Mouse (Mus musculus): Measurements from ENCODE around the gene Smdt1. TPM values are rescaled to one million over a fixed set of nuclear protein-coding genes. Genes with fewer than 3 reads are reported as not detected.

Gene Smdt1
- total and polyA plus RNA-seq, 2 experiments from 2014 or later: 431 to 440 TPM

- Histone ChIP-seq H3K9ac (replicated peaks; ENCODE audit: low read depth, low read length) (no peak overlapping the region), H3K4me1 (ENCODE audit: control insufficient read depth, insufficient read depth) (peaks cover 18% of the 10 kb centered on the region), H3K4me3 (ENCODE audit: low read depth, low read length) (no peak overlapping the region), H3K36me3 (replicated peaks; ENCODE audit: control insufficient read depth, insufficient read depth, low read length) (peaks cover 35% of the 10 kb centered on the region), H3K27ac (ENCODE audit: low read depth) (no peak overlapping the region), H3K9me3 (replicated peaks; ENCODE audit: control insufficient read depth, low read length) (no peaks in the 10 kb centered on the region), H3K4me2 (ENCODE audit: low read depth, low read length) (no peak overlapping the region), H3K27me3 (ENCODE audit: control insufficient read depth, insufficient read depth, low read length) (no peaks in the 10 kb centered on the region)
- no peak for TF ChIP-seq CTCF (IDR thresholded peaks at IDR 0.05; ENCODE audit: low read depth)
- TF ChIP-seq EP300 (IDR thresholded peaks at IDR 0.05; ENCODE audit: low read depth): no peak
- DNase-seq (ENCODE audit: low spot score): no peak
- no peak for ATAC-seq (ENCODE audit: insufficient read depth, low read depth)
- 84% methylated on average over 8 of the region's 8 CpGs for WGBS
Observed at GRCm38 (mm10) chr15:82348258-82348998, 9.7 kb downstream of the Smdt1 start.

- DNase-seq (ENCODE audit: low spot score) (no peak), ATAC-seq (ENCODE audit: insufficient read depth, low read depth) (no peak)
- H3K36me3 ChIP-seq (replicated peaks; ENCODE audit: control insufficient read depth, insufficient read depth, low read length): peaks cover 35% of the 10 kb centered on the region
- no peak overlapping the region for H3K4me2 ChIP-seq (ENCODE audit: low read depth, low read length)
- TF ChIP-seq CTCF (IDR thresholded peaks at IDR 0.05; ENCODE audit: low read depth) (no peak), EP300 (IDR thresholded peaks at IDR 0.05; ENCODE audit: low read depth) (no peak)
- H3K9me3 ChIP-seq (replicated peaks; ENCODE audit: control insufficient read depth, low read length): no peaks in the 10 kb centered on the region
- no peak overlapping the region for H3K4me3 ChIP-seq (ENCODE audit: low read depth, low read length)
- no peak overlapping the region for H3K9ac ChIP-seq (replicated peaks; ENCODE audit: low read depth, low read length)
- 93% methylated on average over 2 of the region's 2 CpGs for WGBS
- H3K27ac ChIP-seq (ENCODE audit: low read depth): no peak overlapping the region
- no peaks in the 10 kb centered on the region for H3K27me3 ChIP-seq (ENCODE audit: control insufficient read depth, insufficient read depth, low read length)
- H3K4me1 ChIP-seq (ENCODE audit: control insufficient read depth, insufficient read depth): peaks cover 18% of the 10 kb centered on the region
Observed at GRCm38 (mm10) chr15:82348999-82349341, 10.2 kb downstream of the Smdt1 start.

- no peak overlapping the region for H3K4me2 ChIP-seq (ENCODE audit: low read depth, low read length)
- no peak overlapping the region for H3K9ac ChIP-seq (replicated peaks; ENCODE audit: low read depth, low read length)
- H3K4me3 ChIP-seq (ENCODE audit: low read depth, low read length): no peak overlapping the region
- no peaks in the 10 kb centered on the region for H3K9me3 ChIP-seq (replicated peaks; ENCODE audit: control insufficient read depth, low read length)
- WGBS: 76% methylated on average over 4 of the region's 4 CpGs
- H3K36me3 ChIP-seq (replicated peaks; ENCODE audit: control insufficient read depth, insufficient read depth, low read length): peaks cover 35% of the 10 kb centered on the region
- DNase-seq (ENCODE audit: low spot score): no peak
- H3K27ac ChIP-seq (ENCODE audit: low read depth): no peak overlapping the region
- ATAC-seq (ENCODE audit: insufficient read depth, low read depth): no peak
- no peaks in the 10 kb centered on the region for H3K27me3 ChIP-seq (ENCODE audit: control insufficient read depth, insufficient read depth, low read length)
- peaks cover 22% of the 10 kb centered on the region for H3K4me1 ChIP-seq (ENCODE audit: control insufficient read depth, insufficient read depth)
- TF ChIP-seq EP300 (IDR thresholded peaks at IDR 0.05; ENCODE audit: low read depth) (no peak), CTCF (IDR thresholded peaks at IDR 0.05; ENCODE audit: low read depth) (no peak)
Observed at GRCm38 (mm10) chr15:82350349-82350748, 11.6 kb downstream of the Smdt1 start.

- no peak for DNase-seq (ENCODE audit: low spot score)
- ATAC-seq (ENCODE audit: insufficient read depth, low read depth): no peak
- no peak overlapping the region for H3K9ac ChIP-seq (replicated peaks; ENCODE audit: low read depth, low read length)
- peaks cover 35% of the 10 kb centered on the region for H3K36me3 ChIP-seq (replicated peaks; ENCODE audit: control insufficient read depth, insufficient read depth, low read length)
- H3K4me1 ChIP-seq (ENCODE audit: control insufficient read depth, insufficient read depth): peaks cover 22% of the 10 kb centered on the region
- H3K27ac ChIP-seq (ENCODE audit: low read depth): peak overlapping the region; percentile 30; the same call in 1 of the 2 replicates
- 42% methylated on average over 3 of the region's 3 CpGs for WGBS
- no peaks in the 10 kb centered on the region for H3K9me3 ChIP-seq (replicated peaks; ENCODE audit: control insufficient read depth, low read length)
- no peak for TF ChIP-seq EP300 (IDR thresholded peaks at IDR 0.05; ENCODE audit: low read depth)
- no peak for TF ChIP-seq CTCF (IDR thresholded peaks at IDR 0.05; ENCODE audit: low read depth)
- 0 out of 2 replicates have a peak overlapping the region, but pooled peaks have one; percentile 89 for H3K4me2 ChIP-seq (ENCODE audit: low read depth, low read length)
- no peak overlapping the region for H3K4me3 ChIP-seq (ENCODE audit: low read depth, low read length)
- no peaks in the 10 kb centered on the region for H3K27me3 ChIP-seq (ENCODE audit: control insufficient read depth, insufficient read depth, low read length)
Observed at GRCm38 (mm10) chr15:82351480-82351879, 12.7 kb downstream of the Smdt1 start.

- Histone ChIP-seq H3K36me3 (replicated peaks; ENCODE audit: control insufficient read depth, insufficient read depth, low read length) (peaks cover 29% of the 10 kb centered on the region), H3K9me3 (replicated peaks; ENCODE audit: control insufficient read depth, low read length) (no peaks in the 10 kb centered on the region), H3K27me3 (ENCODE audit: control insufficient read depth, insufficient read depth, low read length) (no peaks in the 10 kb centered on the region), H3K4me3 (ENCODE audit: low read depth, low read length) (peak overlapping the region; percentile 91), H3K27ac (ENCODE audit: low read depth) (peak overlapping the region; percentile 96), H3K4me2 (ENCODE audit: low read depth, low read length) (peak overlapping the region; percentile 89), H3K9ac (replicated peaks; ENCODE audit: low read depth, low read length) (peak overlapping the region; percentile 99), H3K4me1 (ENCODE audit: control insufficient read depth, insufficient read depth) (peaks cover 14% of the 10 kb centered on the region)
- TF ChIP-seq EP300 (IDR thresholded peaks at IDR 0.05; ENCODE audit: low read depth): no peak
- TF ChIP-seq CTCF (IDR thresholded peaks at IDR 0.05; ENCODE audit: low read depth): no peak
- 19% methylated on average over 14 of the region's 14 CpGs for WGBS
- DNase-seq (ENCODE audit: low spot score) (no peak), ATAC-seq (ENCODE audit: insufficient read depth, low read depth) (no peak)
Observed at GRCm38 (mm10) chr15:82353078-82353744, 14.5 kb downstream of the Smdt1 start.
